ENCODE assay signal across 7 mouse cellular contexts in genomic region chr4:56946641-56947640, GRCm38 (mm10). TPM values are rescaled to one million over a fixed set of nuclear protein-coding genes. Genes with fewer than 3 reads are reported as not detected.
DNase-seq lines count a peak whose midpoint lies in the region; ATAC-seq lines count a peak whose summit lies in the region.

Gene Tmem245 (minus strand): TSS chr4:56947437.

- H3K36me3 ChIP-seq in embryonic facial prominence, embryonic 12.5 days: no peaks in the 10 kb centered on the region
- H3K36me3 ChIP-seq in limb, embryonic 11.5 days (ENCODE audit: control insufficient read depth, insufficient read depth, low read length): no peaks in the 10 kb centered on the region
- no peaks in the 10 kb centered on the region for H3K36me3 ChIP-seq in midbrain, embryonic 14.5 days (ENCODE audit: control insufficient read depth, insufficient read depth, low read length)

- H3K4me1 ChIP-seq in embryonic facial prominence, embryonic 12.5 days: peaks cover 33% of the 10 kb centered on the region
- peaks cover 4% of the 10 kb centered on the region for H3K4me1 ChIP-seq in limb, embryonic 11.5 days (ENCODE audit: control insufficient read depth, insufficient read depth, low read length)
- H3K4me1 ChIP-seq in midbrain, embryonic 14.5 days (ENCODE audit: control insufficient read depth, insufficient read depth, low read length): peaks cover 9% of the 10 kb centered on the region

- H3K27me3 ChIP-seq in embryonic facial prominence, embryonic 12.5 days: no peaks in the 10 kb centered on the region
- no peaks in the 10 kb centered on the region for H3K27me3 ChIP-seq in limb, embryonic 11.5 days (ENCODE audit: control insufficient read depth, insufficient read depth, low read length)
- H3K27me3 ChIP-seq in midbrain, embryonic 14.5 days (ENCODE audit: control insufficient read depth, insufficient read depth, low read length): no peaks in the 10 kb centered on the region

- H3K9me3 ChIP-seq in embryonic facial prominence, embryonic 12.5 days: no peaks in the 10 kb centered on the region
- H3K9me3 ChIP-seq in limb, embryonic 11.5 days (ENCODE audit: control insufficient read depth, low read length): no peaks in the 10 kb centered on the region
- no peaks in the 10 kb centered on the region for H3K9me3 ChIP-seq in midbrain, embryonic 14.5 days (ENCODE audit: control insufficient read depth, low read length)

- H3K4me3 ChIP-seq in embryonic facial prominence, embryonic 12.5 days: peak within 1 kb of the TSS; percentile 84
- H3K4me3 ChIP-seq in limb, embryonic 11.5 days (ENCODE audit: low read depth, low read length): peak within 1 kb of the TSS; percentile 76
- H3K4me3 ChIP-seq in midbrain, embryonic 14.5 days (replicated peaks; ENCODE audit: low read depth, low read length): peak within 1 kb of the TSS; percentile 83

- H3K9ac ChIP-seq in embryonic facial prominence, embryonic 12.5 days: peak within 1 kb of the TSS; percentile 88
- peak within 1 kb of the TSS; percentile 83 for H3K9ac ChIP-seq in limb, embryonic 11.5 days (ENCODE audit: low read length)
- H3K9ac ChIP-seq in midbrain, embryonic 14.5 days (replicated peaks; ENCODE audit: low read length): peak within 1 kb of the TSS; percentile 74

- peak; percentile 93 for DNase-seq in adrenal gland, postnatal 25 days
- peak; percentile 99 for DNase-seq in heart, adult 11 months
- DNase-seq in kidney, adult 18-20 months: peak; percentile 93
- DNase-seq in limb, embryonic 11.5 days (ENCODE audit: low spot score): peak; percentile 96
- peak; percentile 98 for DNase-seq in midbrain, embryonic 14.5 days
- DNase-seq in spleen, adult 18-20 months: peak; percentile 86 to 92

- peak within 1 kb of the TSS; percentile 78 for H3K4me2 ChIP-seq in embryonic facial prominence, embryonic 12.5 days (replicated peaks)
- peak within 1 kb of the TSS; percentile 81 for H3K4me2 ChIP-seq in limb, embryonic 11.5 days (ENCODE audit: low read depth, severe bottlenecking)
- H3K4me2 ChIP-seq in midbrain, embryonic 14.5 days (ENCODE audit: low read length): peak within 1 kb of the TSS; percentile 89

- ATAC-seq in embryonic facial prominence, embryonic 12.5 days (ENCODE audit: insufficient number of reproducible peaks, insufficient read depth, low FRiP score, low TSS enrichment): peak; percentile 94
- ATAC-seq in limb, embryonic 11.5 days (ENCODE audit: insufficient number of reproducible peaks, low FRiP score, low TSS enrichment, low read depth): peak; percentile 96
- ATAC-seq in midbrain, embryonic 14.5 days (ENCODE audit: low FRiP score, low TSS enrichment): peak; percentile 97

- H3K27ac ChIP-seq in embryonic facial prominence, embryonic 12.5 days: peak within 1 kb of the TSS; percentile 88
- H3K27ac ChIP-seq in limb, embryonic 11.5 days (replicated peaks; ENCODE audit: low read depth, low read length): peak within 1 kb of the TSS; percentile 80
- H3K27ac ChIP-seq in midbrain, embryonic 14.5 days (replicated peaks; ENCODE audit: low read depth, low read length): peak within 1 kb of the TSS; percentile 90

- WGBS in embryonic facial prominence, embryonic 12.5 days: under 1% methylated on average over 107 of the region's 107 CpGs
- under 1% methylated on average over 99 of the region's 107 CpGs for WGBS in limb, embryonic 11.5 days
- under 1% methylated on average over 107 of the region's 107 CpGs for WGBS in midbrain, embryonic 14.5 days

RNA-seq across cellular contexts. Expression of gene Tmem245, which starts in this region (rescaled TPM):
- total RNA-seq in adrenal gland, postnatal 25 days (2021): 46.7 and 53.9 TPM in 2 replicates
- polyA plus RNA-seq in embryonic facial prominence, embryonic 12.5 days (2016; fragmentation: Nextera tagmentation; extraction: Ambion mirVana): 13.2 and 13.5 TPM in 2 replicates
- polyA plus RNA-seq in limb, embryonic 11.5 days (2014; fragmentation: Nextera tagmentation; extraction: Ambion mirVana): 8.8 and 9.4 TPM in 2 replicates
- polyA plus RNA-seq in midbrain, embryonic 14.5 days (2014; fragmentation: Nextera tagmentation; extraction: Ambion mirVana): 9.2 and 10.1 TPM in 2 replicates

Comparison
In these comparisons a context has a peak if more than half of its experiments do, and no peak if none do; other contexts are left out.
1. Peak in every context shown above with its lines: DNase-seq, ATAC-seq, H3K4me3 ChIP-seq and H3K27ac ChIP-seq.